In genomic region chr16:96145110-96145800, GRCm38 (mm10) we compare ENCODE assay signal across 8 mouse cellular contexts. TPM values are rescaled to one million over a fixed set of nuclear protein-coding genes. Genes with fewer than 3 reads are reported as not detected.
A peak's percentile ranks its signal among the peaks of the same experiment; 100 is the strongest.
DNase-seq lines count a peak whose midpoint lies in the region; ATAC-seq and TF ChIP-seq lines count a peak whose summit lies in the region.

Gene Wrb (plus strand): TSS chr16:96145407.

- peak; percentile 94 for ATAC-seq in activated CD4-positive, CD25-positive, alpha-beta regulatory T cell, adult 4 months

- H3K27me3 ChIP-seq in megakaryocyte, embryonic 14.5 days (replicated peaks), result no peaks in the 10 kb centered on the region

- peak; percentile 78 for TF ChIP-seq POLR2A in cortical plate, adult 2 months (IDR thresholded peaks at IDR 0.05; ENCODE audit: extremely low read depth, insufficient read depth, low read length)

- H3K4me3 ChIP-seq in cortical plate, adult 2 months (ENCODE audit: insufficient read depth, low read length), result peak within 1 kb of the TSS; percentile 64
- peak within 1 kb of the TSS; percentile 100 for H3K4me3 ChIP-seq in megakaryocyte, embryonic 14.5 days (replicated peaks)

- peaks cover 3% of the 10 kb centered on the region; the same call in 1 of the 2 replicates for H3K4me1 ChIP-seq in cortical plate, adult 2 months (ENCODE audit: control insufficient read depth, insufficient read depth, low read length)
- peaks cover 35% of the 10 kb centered on the region for H3K4me1 ChIP-seq in megakaryocyte, embryonic 14.5 days

- H3K36me3 ChIP-seq in megakaryocyte, embryonic 14.5 days (replicated peaks; ENCODE audit: low read length), result no peaks in the 10 kb centered on the region

- TF ChIP-seq CTCF in cortical plate, adult 2 months (IDR thresholded peaks at IDR 0.05; ENCODE audit: extremely low read depth, insufficient read depth, low read length), result peak; percentile 89

- DNase-seq in gastrocnemius, adult 8-10 months (ENCODE audit: low spot score in 2 of 2), result peak; percentile 99 to 100
- DNase-seq in hindlimb bud, embryonic 11.5 days (ENCODE audit: extremely low spot score, low read depth, low spot score), result peak; percentile 99
- peak; percentile 99 for DNase-seq in left cerebral cortex, adult 8-10 months (ENCODE audit: low spot score in 2 of 2)
- peak; percentile 100 for DNase-seq in right cerebral cortex, postnatal 10 days (ENCODE audit: low spot score in 2 of 2)
- peak; percentile 100 for DNase-seq in urinary bladder, postnatal 25 days (ENCODE audit: low spot score)

- H3K27ac ChIP-seq in cortical plate, adult 2 months (ENCODE audit: insufficient read depth, low read length), result no peak within 1 kb of the TSS

- H3K9me3 ChIP-seq in megakaryocyte, embryonic 14.5 days, result peaks cover 14% of the 10 kb centered on the region

RNA-seq across cellular contexts. Expression of gene Wrb, which starts in this region (rescaled TPM):
- polyA plus RNA-seq in activated CD4-positive, CD25-positive, alpha-beta regulatory T cell, adult 4 months (2017; shearing (Covaris generic)), result 10 to 100 TPM; 13.1 to 16.6 TPM
- polyA plus RNA-seq in cortical plate, adult 2 months (2012; rRNA removed), result 79.6 and 93.2 TPM in 2 replicates
- total RNA-seq in gastrocnemius, adult 8-10 months (2022), result 10 to 100 TPM; 12.0 to 14.4 (median 13.0) TPM
- 10 to 100 TPM; 72.4 to 78.7 (median 77.5) TPM for total RNA-seq in left cerebral cortex, adult 8-10 months (2022)
- 4.1 TPM in 1 of 2 replicates, not detected in the other for polyA plus RNA-seq in megakaryocyte, embryonic 14.5 days (2012; ENCODE audit: insufficient read depth, low replicate concordance)

Comparison
In these comparisons a context has a peak if more than half of its experiments do, and no peak if none do; other contexts are left out.
1. RNA of gene Wrb (total RNA-seq): 72.4 to 78.7 TPM in left cerebral cortex, adult 8-10 months; 12.0 to 14.4 TPM in gastrocnemius, adult 8-10 months; every median in the first group is over 4 times any median in the second.
2. Peak in every context shown above with its lines, with median percentiles within 50 percentile points of each other: DNase-seq.